Mouse (Mus musculus): Measurements from ENCODE around the gene Gm45062.

DNA sequence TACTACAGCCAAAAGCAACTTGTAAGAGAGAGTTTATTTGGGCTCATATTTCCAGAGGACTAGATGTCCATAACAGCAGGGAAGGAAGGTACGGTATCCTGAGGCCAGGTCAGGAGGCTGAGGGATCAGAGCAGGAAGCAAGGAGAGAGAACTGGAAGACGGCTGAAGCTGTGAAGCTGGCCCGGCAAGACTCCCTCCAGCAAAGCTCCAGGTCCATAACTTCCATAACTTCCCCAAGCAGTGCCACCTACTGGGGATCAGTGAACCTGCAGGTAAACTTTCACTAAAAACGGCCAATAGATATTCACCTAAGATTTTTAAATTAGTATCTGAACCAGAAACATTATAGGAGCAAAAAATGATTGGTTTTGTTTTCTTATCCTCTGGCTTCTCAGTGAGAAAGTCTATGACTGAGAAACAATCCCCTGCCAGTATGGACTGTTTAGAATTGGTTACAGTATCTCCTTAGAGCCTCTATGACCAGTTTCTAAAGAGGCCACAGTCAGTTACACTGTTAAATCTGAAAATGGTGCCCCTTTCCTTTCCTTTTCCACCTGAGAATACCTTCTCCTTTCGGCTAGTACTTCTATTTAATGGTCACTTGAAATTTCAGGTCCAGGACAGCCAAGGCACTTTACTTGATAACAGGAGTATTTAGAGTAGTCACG, 15.3 kb downstream of the Gm45062 start:
- TF ChIP-seq CTCF (IDR thresholded peaks at IDR 0.05; ENCODE audit: borderline replicate concordance, control insufficient read depth, extremely low read depth, insufficient read depth, low read length, poor library complexity) (peak; percentile 76; the same call in 1 of the 2 replicates), POLR2A (IDR thresholded peaks at IDR 0.05; ENCODE audit: control insufficient read depth, extremely low read depth, insufficient read depth, low read length, poor library complexity) (no peak)

All from thymus, adult 2 months (tissue).